Mouse (Mus musculus) embryonic stem cell, embryonic (primary cell): ENCODE results near the gene Kdm4b.

ENCODE experiments used
- CTCF ChIA-PET, 4 experiments: fragments of 300-600 bp in 2 of 4; fragments of 350-600 bp in 2 of 4; sonication (Branson Sonifier 250); formaldehyde crosslinking; loops; one replicate each; lab custom pipeline; 2022; ENCODE audit warnings: inconsistent platforms in 2 of 4; lab: Charles Lee
- POLR2A ChIA-PET, 4 experiments: fragments of 300-600 bp in 2 of 4; fragments of 350-600 bp in 2 of 4; sonication (Branson Sonifier 250); formaldehyde crosslinking; loops; one replicate each; lab custom pipeline; 2022; ENCODE audit warnings: antibody characterized with exemption in 4 of 4, inconsistent platforms in 1 of 4; lab: Charles Lee

Kdm4b gene

DNA sequence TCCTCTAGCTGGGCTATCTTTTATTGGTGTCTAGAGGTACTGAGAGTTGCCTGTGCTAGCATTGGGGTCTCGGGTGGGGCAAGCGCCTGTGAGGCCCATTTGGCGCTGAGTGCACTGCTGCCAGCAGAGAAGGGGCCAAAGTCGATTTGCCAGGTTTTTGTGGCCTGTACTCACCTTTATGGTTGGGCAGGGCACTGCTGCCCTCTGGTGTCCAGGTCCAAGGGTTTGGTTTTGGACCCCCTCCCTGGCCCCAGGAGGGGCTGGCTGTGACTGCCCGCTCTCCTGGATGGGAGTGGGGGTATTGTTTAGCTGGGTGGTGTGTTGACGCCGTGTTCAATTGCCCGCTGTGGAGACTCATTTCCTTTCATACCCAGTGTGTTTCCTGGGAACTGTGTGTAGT, 20.0 kb upstream of the Kdm4b start:
- CTCF ChIA-PET = interaction anchor here in 2 of 4 experiments (0.6 to 1.8 kb wide), 3 partner anchors 16 to 55 kb away, joined by 3 to 5 read pairs (median 4); no protein-coding TSS in a partner anchor
- POLR2A ChIA-PET = interaction anchor here (1.4 to 64.8 kb wide), 9 partner anchors 2 to 51 kb away, joined by 3 to 2494 read pairs (median 121); partner anchors contain the start of genes Plin3 (in 4 of the 4), Kdm4b (in 3 of the 4), Arrdc5 (in 2 of the 4) and Ticam1 (in 2 of the 4)

DNA sequence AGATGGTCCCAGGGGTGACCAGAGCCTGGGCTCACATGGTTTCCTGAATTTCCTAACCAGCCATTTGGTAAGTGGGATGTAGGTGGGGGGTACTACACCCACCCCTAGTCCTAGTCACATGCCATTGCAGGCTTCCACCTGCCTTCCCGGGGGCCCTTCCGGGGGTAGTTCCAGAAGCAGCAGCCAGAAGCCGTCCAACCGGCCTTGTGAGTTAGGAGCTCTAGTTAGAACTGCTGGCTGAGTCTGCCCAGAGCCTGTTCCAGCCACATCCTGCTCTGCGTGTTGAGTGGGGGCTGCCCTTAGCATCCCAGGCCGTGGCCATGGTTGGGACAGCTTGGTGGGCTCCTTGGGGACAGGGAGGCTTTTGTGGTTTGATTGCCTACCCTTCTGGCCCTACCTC, 17.8 kb upstream of the Kdm4b start:
- POLR2A ChIA-PET = interaction anchor here in 3 of 4 experiments (0.5 to 64.8 kb wide), 14 partner anchors 0 to 724 kb away, joined by 3 to 2494 read pairs (median 4); partner anchors contain the start of genes Kdm4b (in 3 of the 3), Arrdc5 (in 2 of the 3), Plin3 (in 2 of the 3) and Ticam1 (in 2 of the 3)
- CTCF ChIA-PET = interaction anchor here in 2 of 4 experiments (0.6 to 3.0 kb wide), 8 partner anchors 12 to 245 kb away, joined by 3 to 11 read pairs (median 4); no protein-coding TSS in a partner anchor

DNA sequence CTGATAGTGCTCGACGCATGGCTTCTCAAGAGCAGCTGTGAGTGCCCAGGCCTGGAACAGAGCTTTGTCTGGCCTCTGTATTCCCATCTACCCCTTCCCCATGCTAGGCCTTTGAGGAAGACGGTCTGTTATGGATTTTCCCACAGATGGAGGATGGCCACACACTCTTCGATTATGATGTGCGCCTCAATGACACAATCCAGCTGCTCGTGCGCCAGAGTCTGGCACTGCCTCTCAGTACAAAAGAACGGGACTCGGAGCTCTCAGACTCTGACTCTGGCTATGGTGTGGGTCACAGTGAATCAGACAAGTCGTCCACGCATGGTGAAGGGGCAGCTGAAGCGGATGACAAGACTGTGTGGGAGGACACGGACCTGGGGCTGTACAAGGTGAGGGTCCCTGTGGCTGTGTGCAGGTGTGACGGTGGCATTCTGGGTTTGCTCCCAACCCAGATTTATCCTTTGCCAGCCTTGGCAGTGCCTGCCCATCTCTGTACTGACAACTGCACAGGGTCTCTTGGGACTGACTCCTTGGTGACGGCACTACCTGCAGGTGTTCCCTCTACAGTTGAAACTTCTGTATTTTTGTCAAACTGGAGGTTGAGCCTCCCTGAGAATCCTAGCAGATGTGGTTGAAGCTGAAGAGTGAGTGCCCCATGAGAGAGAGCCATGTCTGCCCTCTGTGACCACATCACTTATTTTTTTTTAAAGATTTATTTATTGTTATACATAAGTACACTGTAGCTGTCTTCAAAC, 16.5 kb upstream of the Kdm4b start:
- ChIA-PET CTCF (interaction anchor here in 3 of 4 experiments (0.6 to 3.0 kb wide), 13 partner anchors 11 to 454 kb away, joined by 3 to 18 read pairs (median 4); partner anchors contain the start of gene Kdm4b (in 1 of the 3)), POLR2A (interaction anchor here in 3 of 4 experiments (1.1 to 64.8 kb wide), 9 partner anchors 2 to 230 kb away, joined by 3 to 2494 read pairs (median 6); partner anchors contain the start of genes Kdm4b (in 3 of the 3), Arrdc5 (in 2 of the 3), Plin3 (in 2 of the 3) and Uhrf1 (in 2 of the 3))

DNA sequence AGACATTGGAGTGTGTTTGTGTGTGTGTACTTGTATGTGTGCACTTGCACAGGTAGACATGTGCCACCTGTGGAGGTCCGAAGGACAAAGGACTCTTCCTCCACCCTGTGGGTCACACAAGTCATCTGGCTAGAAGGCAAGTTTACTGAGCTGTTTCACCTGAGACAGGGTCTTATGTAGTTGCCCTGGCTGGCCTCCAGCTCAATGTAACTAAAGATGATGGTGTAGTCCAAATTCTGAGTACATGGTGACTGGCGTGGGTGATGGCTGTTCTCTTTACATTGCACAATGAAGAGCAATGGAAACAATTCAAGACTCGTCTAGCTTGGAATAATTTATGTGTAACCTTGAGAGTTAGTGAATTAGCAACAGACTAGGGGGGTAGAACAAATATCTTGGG, 1.4 kb upstream of the Kdm4b start:
- ChIA-PET CTCF (interaction anchor here in 3 of 4 experiments (0.7 to 2.3 kb wide), 7 partner anchors 21 to 736 kb away, joined by 3 to 13 read pairs (median 5); partner anchors contain the start of gene Plin3 (in 1 of the 3)), POLR2A (interaction anchor here (0.6 to 62.3 kb wide), 28 partner anchors 2 to 687 kb away, joined by 3 to 2494 read pairs (median 6); partner anchors contain the start of genes Uhrf1 (in 3 of the 4), Arrdc5 (in 2 of the 4), Plin3 (in 2 of the 4) and Fem1a (in 1 of the 4))

DNA sequence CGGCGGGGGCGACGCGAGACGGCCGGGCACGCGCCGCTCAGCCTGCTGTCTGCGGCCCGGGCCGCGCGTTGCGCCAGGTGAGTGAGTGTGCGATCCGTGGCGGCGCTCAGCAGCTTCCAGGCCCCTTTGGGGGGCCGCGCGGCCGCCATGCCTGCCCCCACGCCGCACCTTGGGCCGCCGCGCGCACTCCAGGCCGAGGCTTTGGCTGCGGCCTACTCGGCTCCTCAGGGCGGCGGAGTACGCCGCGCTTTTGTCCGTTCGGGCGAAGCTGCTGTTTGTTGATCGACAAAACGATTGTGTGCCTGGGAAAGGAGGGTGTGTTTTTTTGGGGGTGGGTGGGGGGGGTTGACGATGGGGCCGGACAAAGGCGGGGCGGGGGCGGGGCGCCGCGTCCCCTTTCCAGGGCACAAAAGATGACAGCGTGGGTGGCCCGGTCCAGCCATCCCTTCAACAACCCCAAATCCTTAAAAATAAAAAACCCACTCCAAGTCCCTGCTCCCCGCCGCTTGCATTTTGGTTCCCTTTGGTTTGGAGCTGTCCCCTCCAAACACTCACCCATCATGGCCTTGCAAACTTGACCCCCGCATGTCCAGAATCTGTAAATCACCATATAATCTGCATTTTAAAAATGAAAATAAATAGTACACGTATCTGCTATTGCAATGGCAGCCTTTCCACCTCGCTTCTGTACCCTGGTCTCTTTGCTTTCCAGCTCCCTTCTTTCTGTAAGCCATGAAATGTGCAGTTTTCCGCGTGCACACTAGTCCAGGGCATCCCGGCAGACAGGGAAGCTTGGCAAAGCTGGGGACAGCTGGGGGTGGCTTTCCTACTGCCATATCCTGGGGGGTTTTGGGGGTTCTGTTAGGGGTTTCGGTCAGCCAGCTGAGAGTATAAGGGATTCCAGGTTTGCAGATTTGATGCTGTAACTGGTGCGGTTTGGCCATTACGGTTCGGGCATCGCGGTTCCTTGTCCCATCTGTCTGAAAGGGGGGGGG, 588 bp downstream of the Kdm4b start:
- ChIA-PET CTCF (interaction anchor here (0.5 to 3.3 kb wide), 37 partner anchors 8 to 432 kb away, joined by 3 to 16 read pairs (median 4); partner anchors contain the start of genes Plin3 (in 2 of the 4), Gm20219 (in 1 of the 4), Nrtn (in 1 of the 4) and Safb2 (in 1 of the 4)), POLR2A (interaction anchor here (0.5 to 62.3 kb wide), 107 partner anchors 0 to 705 kb away, joined by 3 to 2494 read pairs (median 5); partner anchors contain the start of genes Uhrf1 (in 4 of the 4), Arrdc5 (in 2 of the 4), Plin3 (in 2 of the 4) and Rpl36 (in 2 of the 4))

DNA sequence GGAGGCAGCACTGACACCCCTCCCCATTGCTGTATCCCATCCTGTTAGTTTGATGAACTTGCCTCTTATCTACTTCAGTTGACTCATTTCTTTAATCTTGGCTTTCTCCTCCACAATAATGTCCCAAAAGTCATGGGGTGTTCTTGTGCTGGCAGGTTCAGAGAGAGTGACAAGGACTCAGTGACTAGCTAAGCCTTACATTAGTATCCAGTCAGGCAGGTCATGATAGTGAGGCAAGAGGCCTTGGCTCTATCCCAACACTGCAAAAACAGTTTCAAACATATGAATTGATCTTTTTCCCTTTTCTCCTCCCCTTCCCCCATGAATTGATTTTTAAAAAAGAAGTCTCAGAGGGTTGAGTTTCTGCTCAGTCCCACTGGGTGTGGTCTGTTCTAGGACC, 3.4 kb downstream of the Kdm4b start:
- ChIA-PET POLR2A (interaction anchor here in 2 of 4 experiments (0.7 to 62.3 kb wide), 6 partner anchors 2 to 491 kb away, joined by 3 to 2494 read pairs (median 1204); partner anchors contain the start of genes Arrdc5 (in 2 of the 2), Plin3 (in 2 of the 2), Uhrf1 (in 2 of the 2) and Fem1a (in 1 of the 2)), CTCF (interaction anchor here (0.7 to 2.0 kb wide), 8 partner anchors 9 to 224 kb away, joined by 3 to 11 read pairs (median 4); no protein-coding TSS in a partner anchor)

DNA sequence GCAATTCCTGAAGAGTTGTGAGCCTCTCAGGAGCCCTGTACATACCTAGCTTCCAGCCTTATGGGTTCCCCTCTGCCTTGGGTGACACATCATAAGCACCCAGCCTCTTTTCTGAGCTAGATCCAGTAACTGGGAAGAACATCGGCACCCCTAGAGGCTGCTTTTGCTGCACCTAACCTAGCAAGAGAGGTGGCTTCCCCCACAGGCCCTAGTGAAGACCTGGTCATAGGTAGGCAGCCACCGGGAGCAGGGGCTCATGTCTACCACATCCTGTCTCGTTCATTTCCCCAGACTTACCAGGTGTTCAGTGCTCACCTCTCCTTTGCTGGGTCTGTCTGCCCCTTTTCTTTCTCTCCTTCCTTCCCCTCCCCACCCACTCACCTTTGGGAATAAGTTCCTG, 4.5 kb downstream of the Kdm4b start:
- ChIA-PET POLR2A (interaction anchor here in 2 of 4 experiments (0.7 to 62.3 kb wide), 8 partner anchors 4 to 251 kb away, joined by 3 to 2404 read pairs (median 4); partner anchors contain the start of genes Arrdc5 (in 1 of the 2), Kdm4b (in 1 of the 2), Plin3 (in 1 of the 2) and Uhrf1 (in 1 of the 2)), CTCF (interaction anchor here in 3 of 4 experiments (0.9 to 2.0 kb wide), 9 partner anchors 8 to 223 kb away, joined by 3 to 9 read pairs (median 4); no protein-coding TSS in a partner anchor)

DNA sequence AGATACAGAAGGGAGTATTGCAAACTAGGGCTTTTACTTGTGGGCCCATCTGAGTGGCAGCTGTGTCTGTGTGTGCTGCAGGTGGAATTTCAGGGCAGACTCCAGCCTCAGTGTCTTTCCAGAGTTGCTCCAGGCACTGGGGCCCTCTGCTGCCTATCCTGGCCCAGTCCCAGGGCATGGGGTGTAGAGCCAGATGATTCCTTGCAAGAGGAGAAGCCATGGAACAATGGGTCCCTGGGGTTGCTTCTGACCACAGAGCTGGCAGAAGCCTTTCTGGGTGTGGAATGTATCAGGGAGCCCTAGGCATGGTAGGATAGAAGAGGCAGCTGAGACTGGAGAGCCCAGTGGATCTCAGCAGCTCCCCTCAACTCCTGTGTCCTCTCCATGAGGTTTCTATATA, 5.4 kb downstream of the Kdm4b start:
- CTCF ChIA-PET = interaction anchor here in 2 of 4 experiments (1.2 to 4.0 kb wide), 5 partner anchors 13 to 227 kb away, joined by 4 to 42 read pairs (median 5); no protein-coding TSS in a partner anchor

DNA sequence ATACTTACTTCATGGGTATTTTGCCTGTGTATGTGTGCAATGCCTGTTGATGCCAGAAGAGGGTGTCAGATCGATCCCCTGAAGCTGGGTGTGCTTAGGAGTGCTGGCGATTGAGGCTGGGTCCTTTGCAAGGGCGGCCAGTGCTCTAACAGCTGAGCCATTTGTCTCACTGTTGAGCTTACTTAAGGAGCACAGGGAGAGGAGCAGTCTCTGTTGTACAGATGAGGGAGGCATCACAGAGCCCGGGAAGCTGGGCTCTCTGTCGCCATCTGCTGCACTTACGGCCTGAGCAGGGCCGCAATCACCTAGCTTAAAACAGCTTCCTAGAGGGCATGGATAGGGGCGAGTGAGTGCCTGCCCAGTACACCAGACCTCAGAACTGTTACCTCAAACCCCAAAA, 7.1 kb downstream of the Kdm4b start:
- ChIA-PET CTCF (interaction anchor here (0.6 to 4.6 kb wide), 71 partner anchors 10 to 425 kb away, joined by 3 to 48 read pairs (median 4); partner anchors contain the start of genes Gm20219 (in 2 of the 4), Arrdc5 (in 1 of the 4), Fem1a (in 1 of the 4) and Lonp1 (in 1 of the 4)), POLR2A (interaction anchor here in 3 of 4 experiments (0.5 to 62.3 kb wide), 29 partner anchors 6 to 363 kb away, joined by 3 to 2404 read pairs (median 4); partner anchors contain the start of genes Kdm4b (in 2 of the 3), Uhrf1 (in 2 of the 3), Arrdc5 (in 1 of the 3) and Gm20219 (in 1 of the 3))

More for the DNA sequence above, 5.4 kb downstream of the Kdm4b start:
- POLR2A ChIA-PET = interaction anchor here in 2 of 4 experiments (1.4 to 62.3 kb wide), 6 partner anchors 4 to 252 kb away, joined by 3 to 2404 read pairs (median 12); partner anchors contain the start of genes Arrdc5 (in 1 of the 2), Kdm4b (in 1 of the 2), Plin3 (in 1 of the 2) and Uhrf1 (in 1 of the 2)

DNA sequence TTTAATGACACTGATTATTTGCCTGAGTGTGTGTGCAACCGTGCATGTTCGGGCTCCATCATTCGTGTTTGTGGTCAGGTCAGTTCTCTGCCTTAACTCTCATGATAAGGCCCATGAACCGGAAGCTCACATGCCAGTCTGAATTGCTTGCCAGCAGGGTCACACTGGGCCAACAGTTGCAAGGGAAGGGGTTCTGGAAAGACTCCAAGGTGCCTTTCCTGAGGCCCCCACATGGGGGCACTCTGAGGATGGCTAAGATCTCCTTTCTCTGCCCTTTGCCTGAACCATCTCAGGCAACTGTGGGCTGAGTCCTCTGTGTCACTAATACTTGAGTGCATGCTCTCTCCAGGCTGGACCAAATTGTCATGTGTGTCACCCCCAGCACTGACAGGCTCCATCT, 11.3 kb downstream of the Kdm4b start:
- ChIA-PET CTCF (interaction anchor here in 3 of 4 experiments (0.6 to 4.2 kb wide), 6 partner anchors 7 to 219 kb away, joined by 3 to 35 read pairs (median 5); no protein-coding TSS in a partner anchor), POLR2A (interaction anchor here in 3 of 4 experiments (0.7 to 62.3 kb wide), 6 partner anchors 8 to 248 kb away, joined by 3 to 2404 read pairs (median 4); partner anchors contain the start of genes Arrdc5 (in 1 of the 3), Kdm4b (in 1 of the 3), Plin3 (in 1 of the 3) and Safb (in 1 of the 3))

DNA sequence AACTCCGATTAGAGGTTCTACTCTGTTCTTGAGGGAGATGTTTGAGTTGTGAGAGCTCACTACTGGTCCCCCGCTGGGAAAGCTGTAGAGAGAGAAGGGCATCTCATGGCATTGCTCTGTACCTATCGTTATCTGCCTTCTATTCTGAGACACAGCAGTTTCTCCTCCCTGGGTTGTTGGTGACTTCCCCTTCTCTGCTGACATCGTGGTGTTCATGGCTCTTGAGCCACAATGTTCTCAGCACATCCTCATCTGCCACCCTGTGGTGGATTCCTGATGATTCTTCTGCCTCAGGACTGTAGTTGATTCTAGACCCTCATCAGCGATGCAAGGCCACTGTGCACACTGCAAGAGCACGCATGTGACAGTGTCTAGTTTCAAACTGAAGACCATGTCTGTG, 11.9 kb downstream of the Kdm4b start:
- CTCF ChIA-PET = interaction anchor here in 2 of 4 experiments (0.7 to 4.2 kb wide), 10 partner anchors 8 to 401 kb away, joined by 3 to 35 read pairs (median 5); partner anchors contain the start of gene Uhrf1 (in 1 of the 2)
- POLR2A ChIA-PET = interaction anchor here in 2 of 4 experiments (1.1 to 62.3 kb wide), 3 partner anchors 11 to 30 kb away, joined by 3 to 2404 read pairs (median 2404); partner anchors contain the start of genes Arrdc5 (in 1 of the 2), Kdm4b (in 1 of the 2), Plin3 (in 1 of the 2) and Uhrf1 (in 1 of the 2)

DNA sequence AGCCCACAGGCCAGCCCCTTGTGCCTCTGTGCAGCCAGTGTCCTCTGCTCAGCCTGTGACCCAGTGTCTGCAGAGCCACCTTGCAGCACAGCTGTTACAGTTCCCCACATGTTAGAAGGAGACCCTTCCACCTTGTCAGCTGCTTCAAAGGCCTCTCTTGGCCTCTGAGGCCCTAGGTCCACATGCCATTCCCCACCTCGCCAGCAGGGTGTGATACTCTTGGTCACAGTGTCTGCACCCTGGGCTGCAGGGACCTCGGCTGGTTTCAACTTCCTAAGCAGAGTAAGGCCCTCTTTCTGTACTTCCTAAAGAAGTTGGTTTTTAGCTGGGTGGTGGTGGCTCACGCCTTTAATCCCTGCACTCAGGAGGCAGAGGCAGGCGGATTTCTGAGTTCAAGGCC, 13.0 kb downstream of the Kdm4b start:
- POLR2A ChIA-PET = interaction anchor here in 2 of 4 experiments (0.6 to 62.3 kb wide), 8 partner anchors 12 to 373 kb away, joined by 3 to 2404 read pairs (median 3); partner anchors contain the start of genes Kdm4b (in 2 of the 2), Arrdc5 (in 1 of the 2), Plin3 (in 1 of the 2) and Uhrf1 (in 1 of the 2)
- CTCF ChIA-PET = interaction anchor here in 3 of 4 experiments (0.6 to 4.2 kb wide), 19 partner anchors 9 to 382 kb away, joined by 3 to 35 read pairs (median 4); partner anchors contain the start of genes Kdm4b (in 1 of the 3) and Uhrf1 (in 1 of the 3)

DNA sequence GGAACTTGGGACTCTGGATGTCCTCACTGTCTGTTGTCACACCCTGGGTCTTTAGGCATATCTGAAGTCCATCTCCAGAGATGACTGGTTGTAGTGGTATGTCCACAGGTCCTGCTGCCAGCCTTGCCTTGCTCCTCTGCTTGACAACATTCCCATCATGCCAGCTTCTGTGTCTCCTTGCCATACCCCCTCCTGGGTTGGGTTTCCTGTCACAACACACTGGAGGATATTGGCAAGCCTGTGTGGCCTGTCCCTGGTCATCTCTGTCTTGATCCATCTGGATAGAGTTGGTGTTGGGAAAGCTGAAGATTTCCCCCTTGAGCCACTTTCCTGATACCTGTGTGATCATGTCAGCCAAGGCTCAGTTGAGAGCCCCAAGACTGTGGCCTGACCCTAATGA, 14.9 kb downstream of the Kdm4b start:
- CTCF ChIA-PET = interaction anchor here (0.6 to 7.2 kb wide), 10 partner anchors 8 to 301 kb away, joined by 3 to 42 read pairs (median 6); partner anchors contain the start of gene Chaf1a (in 1 of the 4)

DNA sequence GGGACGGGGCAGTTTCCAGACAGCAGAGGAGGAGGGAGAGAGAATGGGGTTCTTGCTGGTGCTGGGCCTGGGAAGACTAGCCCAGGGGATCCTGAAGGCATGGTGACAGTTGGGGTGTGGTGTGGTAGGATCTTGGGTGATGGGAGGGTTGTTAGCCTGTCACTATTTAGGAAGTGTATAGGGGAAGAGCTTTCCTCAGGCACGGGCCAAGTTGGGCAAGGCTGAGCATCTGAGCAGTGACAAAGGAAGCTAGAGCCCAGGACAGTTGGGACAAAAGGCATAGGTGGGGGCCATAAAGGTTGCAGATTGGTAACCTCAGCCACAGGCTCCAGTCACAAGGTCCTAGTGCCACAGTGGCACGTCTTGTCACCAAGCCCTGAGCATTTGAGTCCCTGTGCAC, 17.6 kb downstream of the Kdm4b start:
- CTCF ChIA-PET = interaction anchor here in 3 of 4 experiments (0.9 to 7.2 kb wide), 8 partner anchors 11 to 212 kb away, joined by 3 to 42 read pairs (median 4); no protein-coding TSS in a partner anchor
- POLR2A ChIA-PET = interaction anchor here in 3 of 4 experiments (0.7 to 62.3 kb wide), 11 partner anchors 10 to 283 kb away, joined by 3 to 2404 read pairs (median 4); partner anchors contain the start of genes Kdm4b (in 2 of the 3), Arrdc5 (in 1 of the 3), Lonp1 (in 1 of the 3) and Plin3 (in 1 of the 3)

More for the DNA sequence above, 14.9 kb downstream of the Kdm4b start:
- POLR2A ChIA-PET = interaction anchor here in 2 of 4 experiments (0.9 to 62.3 kb wide), 4 partner anchors 8 to 33 kb away, joined by 3 to 2404 read pairs (median 3); partner anchors contain the start of genes Arrdc5 (in 1 of the 2), Kdm4b (in 1 of the 2), Plin3 (in 1 of the 2) and Uhrf1 (in 1 of the 2)
